Mouse (Mus musculus): ENCODE measurements around the gene C1qbp. TPM values are rescaled to one million over a fixed set of nuclear protein-coding genes. Genes with fewer than 3 reads are reported as not detected.

C1qbp gene
- total and polyA plus RNA-seq, 2 experiments from 2014 or later: 21.9 to 194 TPM

- Histone ChIP-seq H3K4me2 (ENCODE audit: low read depth, low read length, poor library complexity, severe bottlenecking) (no peak overlapping the region), H3K9ac (replicated peaks; ENCODE audit: low read length, poor library complexity, severe bottlenecking) (no peak overlapping the region), H3K27me3 (ENCODE audit: insufficient read depth, low read length) (no peaks in the 10 kb centered on the region), H3K27ac (ENCODE audit: low read depth, low read length) (no peak overlapping the region), H3K4me1 (ENCODE audit: insufficient read depth, low read length) (no peaks in the 10 kb centered on the region), H3K36me3 (ENCODE audit: insufficient read depth, low read length) (peaks cover 63% of the 10 kb centered on the region), H3K4me3 (ENCODE audit: low read depth, low read length) (no peak overlapping the region), H3K9me3 (ENCODE audit: low read length) (no peaks in the 10 kb centered on the region)
- WGBS: 91% methylated on average over 5 of the region's 5 CpGs
- DNase-seq (ENCODE audit: low spot score): no peak
- no peak for ATAC-seq (ENCODE audit: low FRiP score)
- TF ChIP-seq CTCF (IDR thresholded peaks at IDR 0.05): no peak
Measured at GRCm38 (mm10) chr11:70960786-70961554, 21.9 kb downstream of the C1qbp start.

GRCm38 (mm10) chr11:70954711-70955110 lies 28.1 kb downstream of the C1qbp start:
- H3K36me3 ChIP-seq (ENCODE audit: insufficient read depth, low read length): peaks cover 54% of the 10 kb centered on the region
- H3K9me3 ChIP-seq (ENCODE audit: low read length): no peaks in the 10 kb centered on the region
- ATAC-seq (ENCODE audit: low FRiP score): no peak
- no peaks in the 10 kb centered on the region for H3K4me1 ChIP-seq (ENCODE audit: insufficient read depth, low read length)
- H3K27me3 ChIP-seq (ENCODE audit: insufficient read depth, low read length): no peaks in the 10 kb centered on the region
- no peak for TF ChIP-seq CTCF (IDR thresholded peaks at IDR 0.05)
- no peak overlapping the region for H3K27ac ChIP-seq (ENCODE audit: low read depth, low read length)
- no peak overlapping the region for H3K4me2 ChIP-seq (ENCODE audit: low read depth, low read length, poor library complexity, severe bottlenecking)
- H3K4me3 ChIP-seq (ENCODE audit: low read depth, low read length): no peak overlapping the region
- 87% methylated on average over 4 of the region's 4 CpGs for WGBS
- no peak for DNase-seq (ENCODE audit: low spot score)
- H3K9ac ChIP-seq (replicated peaks; ENCODE audit: low read length, poor library complexity, severe bottlenecking): no peak overlapping the region

- ATAC-seq (ENCODE audit: low FRiP score): no peak
- no peak for TF ChIP-seq CTCF (IDR thresholded peaks at IDR 0.05)
Measured at GRCm38 (mm10) chr11:70944935-70945817, 37.6 kb downstream of the C1qbp start.

GRCm38 (mm10) chr11:70943651-70944050 lies 39.2 kb downstream of the C1qbp start:
- no peak overlapping the region for H3K9ac ChIP-seq (replicated peaks; ENCODE audit: low read length, poor library complexity, severe bottlenecking)
- WGBS: 94% methylated on average over 7 of the region's 7 CpGs
- DNase-seq (ENCODE audit: low spot score): no peak
- no peak overlapping the region for H3K4me3 ChIP-seq (ENCODE audit: low read depth, low read length)
- H3K9me3 ChIP-seq (ENCODE audit: low read length): no peaks in the 10 kb centered on the region
- H3K27me3 ChIP-seq (ENCODE audit: insufficient read depth, low read length): no peaks in the 10 kb centered on the region
- TF ChIP-seq CTCF (IDR thresholded peaks at IDR 0.05): no peak
- H3K27ac ChIP-seq (ENCODE audit: low read depth, low read length): no peak overlapping the region
- H3K36me3 ChIP-seq (ENCODE audit: insufficient read depth, low read length): peaks cover 59% of the 10 kb centered on the region
- no peak for ATAC-seq (ENCODE audit: low FRiP score)
- no peaks in the 10 kb centered on the region for H3K4me1 ChIP-seq (ENCODE audit: insufficient read depth, low read length)
- H3K4me2 ChIP-seq (ENCODE audit: low read depth, low read length, poor library complexity, severe bottlenecking): no peak overlapping the region

More at GRCm38 (mm10) chr11:70944935-70945817, 37.6 kb downstream of the C1qbp start:
- Histone ChIP-seq H3K4me3 (ENCODE audit: low read depth, low read length) (no peak overlapping the region), H3K4me2 (ENCODE audit: low read depth, low read length, poor library complexity, severe bottlenecking) (no peak overlapping the region), H3K36me3 (ENCODE audit: insufficient read depth, low read length) (peaks cover 60% of the 10 kb centered on the region), H3K9ac (replicated peaks; ENCODE audit: low read length, poor library complexity, severe bottlenecking) (no peak overlapping the region), H3K27ac (ENCODE audit: low read depth, low read length) (no peak overlapping the region), H3K9me3 (ENCODE audit: low read length) (no peaks in the 10 kb centered on the region), H3K4me1 (ENCODE audit: insufficient read depth, low read length) (no peaks in the 10 kb centered on the region), H3K27me3 (ENCODE audit: insufficient read depth, low read length) (no peaks in the 10 kb centered on the region)
- no peak for DNase-seq (ENCODE audit: low spot score)
- WGBS: 94% methylated on average over 4 of the region's 4 CpGs

- ATAC-seq (ENCODE audit: low FRiP score) (no peak), DNase-seq (ENCODE audit: low spot score) (no peak)
- H3K4me1 ChIP-seq (ENCODE audit: insufficient read depth, low read length): no peaks in the 10 kb centered on the region
- TF ChIP-seq CTCF (IDR thresholded peaks at IDR 0.05): peak; percentile 19; the same call in 1 of the 2 replicates
- WGBS: 81% methylated on average over 1 of the region's 1 CpGs
- H3K4me2 ChIP-seq (ENCODE audit: low read depth, low read length, poor library complexity, severe bottlenecking): no peak overlapping the region
- H3K9ac ChIP-seq (replicated peaks; ENCODE audit: low read length, poor library complexity, severe bottlenecking): no peak overlapping the region
- H3K27ac ChIP-seq (ENCODE audit: low read depth, low read length): no peak overlapping the region
- peaks cover 54% of the 10 kb centered on the region for H3K36me3 ChIP-seq (ENCODE audit: insufficient read depth, low read length)
- no peak overlapping the region for H3K4me3 ChIP-seq (ENCODE audit: low read depth, low read length)
- H3K9me3 ChIP-seq (ENCODE audit: low read length): no peaks in the 10 kb centered on the region
- no peaks in the 10 kb centered on the region for H3K27me3 ChIP-seq (ENCODE audit: insufficient read depth, low read length)
Measured at GRCm38 (mm10) chr11:70942596-70942995, 40.2 kb downstream of the C1qbp start.

- Histone ChIP-seq H3K9ac (replicated peaks; ENCODE audit: low read length, poor library complexity, severe bottlenecking) (no peak overlapping the region), H3K4me3 (ENCODE audit: low read depth, low read length) (no peak overlapping the region), H3K36me3 (ENCODE audit: insufficient read depth, low read length) (peaks cover 61% of the 10 kb centered on the region), H3K27ac (ENCODE audit: low read depth, low read length) (no peak overlapping the region), H3K4me2 (ENCODE audit: low read depth, low read length, poor library complexity, severe bottlenecking) (no peak overlapping the region), H3K9me3 (ENCODE audit: low read length) (no peaks in the 10 kb centered on the region), H3K27me3 (ENCODE audit: insufficient read depth, low read length) (no peaks in the 10 kb centered on the region), H3K4me1 (ENCODE audit: insufficient read depth, low read length) (no peaks in the 10 kb centered on the region)
- WGBS: 92% methylated on average over 7 of the region's 7 CpGs
- TF ChIP-seq CTCF (IDR thresholded peaks at IDR 0.05): peak; percentile 20; the same call in 1 of the 2 replicates
- no peak for DNase-seq (ENCODE audit: low spot score)
- no peak for ATAC-seq (ENCODE audit: low FRiP score)
Measured at GRCm38 (mm10) chr11:70935316-70935715, 47.5 kb downstream of the C1qbp start.

Measured in midbrain, postnatal 0 days (tissue).